Mouse (Mus musculus) cerebellum, adult (tissue): Measurements from ENCODE around the gene Mtmr10.
A peak's percentile ranks its signal among the peaks of the same experiment; 100 is the strongest.

Experiments used
- ATAC-seq: cut with Nextera tagmentation; 2 replicates; pipeline ENCODE4 v1.9.2; 2017; ENCODE audit warnings: mild to moderate bottlenecking, moderate library complexity, mixed read lengths; ENCODE audit not compliant: insufficient number of reproducible peaks, low FRiP score, low TSS enrichment

Mtmr10 gene

DNA sequence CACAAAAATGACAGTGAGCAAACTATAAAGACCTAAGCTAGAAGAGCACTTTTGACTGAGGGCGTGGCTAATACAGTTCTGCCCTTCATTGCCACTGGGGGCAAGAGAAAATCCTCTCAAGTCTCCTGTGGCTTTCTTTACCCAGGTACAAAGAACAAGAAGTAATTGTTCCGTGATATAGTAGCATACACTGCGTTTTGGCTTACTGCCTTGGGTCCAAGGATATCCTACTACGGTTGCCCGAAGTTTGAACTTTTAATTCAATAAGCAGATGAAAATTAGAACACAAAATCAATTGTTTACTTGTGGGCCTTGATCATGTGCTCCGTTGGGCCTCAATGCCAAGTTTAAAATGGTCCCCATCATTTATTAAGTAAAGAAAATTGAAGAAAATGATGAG, 3.0 kb downstream of the Mtmr10 start:
- ATAC-seq: no peak

DNA sequence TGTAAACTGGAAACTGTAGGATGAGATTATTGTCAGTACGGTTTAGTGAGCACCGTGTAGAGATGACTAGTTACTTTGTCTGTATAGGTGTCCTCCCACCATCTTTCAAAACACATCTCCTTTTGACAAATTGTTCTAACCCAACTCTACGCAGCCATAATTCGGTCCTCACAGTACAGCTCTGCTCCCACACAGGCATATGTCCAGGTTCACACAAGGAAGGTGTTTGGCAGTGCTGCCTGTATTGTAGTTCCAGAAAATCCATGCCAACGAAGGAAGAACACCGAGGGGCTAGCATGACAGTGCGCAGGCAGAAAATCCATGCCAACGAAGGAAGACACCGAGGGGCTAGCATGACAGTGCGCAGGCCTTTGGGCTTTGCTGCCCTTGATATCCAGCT, 4.3 kb downstream of the Mtmr10 start:
- no peak for ATAC-seq

DNA sequence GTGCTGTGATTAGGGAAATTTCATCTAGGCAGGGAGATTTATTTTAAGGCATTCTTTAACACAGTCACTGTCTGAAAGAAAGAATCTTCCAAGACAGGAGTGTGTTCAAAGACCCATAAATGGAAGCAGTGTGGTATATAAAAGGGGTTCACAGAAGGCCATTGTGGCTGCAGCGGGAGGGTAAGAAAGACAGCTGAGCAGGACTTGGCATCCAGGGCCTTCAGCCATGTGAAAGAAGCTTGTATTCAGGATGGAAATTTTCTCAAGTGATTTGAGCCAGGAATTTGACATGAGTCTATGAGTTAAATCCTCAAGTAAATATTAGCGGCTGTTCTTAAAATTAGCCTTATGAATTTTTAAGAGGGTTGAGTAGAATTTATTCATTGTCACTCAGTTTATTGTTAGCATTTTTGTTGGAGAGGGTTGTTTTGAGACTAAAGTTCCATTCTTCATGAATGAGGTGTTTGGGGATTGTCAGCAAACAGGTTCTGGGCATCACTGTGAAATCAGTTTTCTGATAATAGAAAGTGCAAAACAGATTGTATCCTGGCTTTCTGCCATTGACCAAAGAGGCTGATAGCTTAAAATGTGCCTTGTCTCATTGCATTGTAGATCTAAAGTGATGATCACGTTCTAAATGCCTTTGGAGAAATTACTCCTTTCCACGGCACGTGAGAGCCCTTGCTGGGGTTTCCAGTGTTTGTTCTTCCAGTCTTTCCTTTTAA, 9.0 kb downstream of the Mtmr10 start:
- ATAC-seq: no peak

DNA sequence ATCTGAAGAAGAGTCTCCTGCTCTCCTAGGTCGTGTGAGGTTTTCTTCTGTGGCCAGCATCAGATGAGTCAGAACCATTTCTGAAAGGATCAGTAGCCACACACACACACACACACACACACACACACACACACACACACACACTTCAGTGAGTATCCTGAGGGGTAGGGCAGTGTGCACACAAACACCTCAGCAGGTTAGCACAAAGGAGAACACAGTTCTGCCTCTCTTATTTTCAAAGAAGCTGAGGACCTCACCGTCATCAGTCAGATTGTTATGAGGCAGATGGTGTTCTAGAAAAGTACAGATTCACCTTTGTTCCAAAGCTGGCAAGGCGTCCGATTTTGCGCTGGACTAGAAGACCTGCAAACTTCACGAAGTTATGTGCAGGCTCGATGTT, 22.8 kb downstream of the Mtmr10 start:
- no peak for ATAC-seq

DNA sequence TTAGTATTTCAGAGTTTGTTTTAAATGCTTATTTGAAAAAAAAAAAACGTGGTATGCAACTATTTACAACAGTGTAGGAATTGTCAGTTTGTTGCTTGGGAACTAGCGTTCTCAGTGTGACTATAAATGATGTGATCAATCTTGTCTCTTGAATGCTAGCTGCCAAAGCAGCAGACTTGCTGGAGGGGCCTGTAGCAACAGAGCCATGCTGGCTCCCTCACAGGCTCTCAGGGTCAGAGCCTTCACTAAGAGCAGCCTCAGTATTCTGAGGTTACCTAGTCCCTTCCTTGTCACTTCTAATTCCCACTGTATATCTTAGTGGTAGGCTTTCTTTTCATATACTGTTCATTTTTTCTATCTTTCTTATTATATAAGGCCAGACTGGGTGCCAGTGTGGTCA, 23.3 kb downstream of the Mtmr10 start:
- no peak for ATAC-seq

DNA sequence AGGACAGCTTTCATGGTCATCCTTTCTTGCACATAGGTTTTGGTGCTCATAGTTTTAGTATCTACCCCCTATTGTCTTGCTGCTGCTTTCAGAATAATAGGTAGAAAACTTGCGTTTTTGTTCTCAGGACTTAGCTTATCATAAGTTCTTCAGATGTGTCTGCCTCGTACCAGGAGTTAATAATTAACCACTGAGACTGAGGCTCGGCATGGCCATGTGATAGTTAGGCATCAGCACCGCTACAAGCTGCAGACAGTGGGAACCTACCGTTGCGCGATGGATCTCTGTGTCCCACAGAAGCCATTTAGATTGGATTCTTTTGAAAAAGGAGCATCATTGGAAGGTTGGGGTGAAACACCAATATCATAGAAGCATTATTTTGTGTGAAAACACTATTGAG, 25.4 kb downstream of the Mtmr10 start:
- no peak for ATAC-seq

DNA sequence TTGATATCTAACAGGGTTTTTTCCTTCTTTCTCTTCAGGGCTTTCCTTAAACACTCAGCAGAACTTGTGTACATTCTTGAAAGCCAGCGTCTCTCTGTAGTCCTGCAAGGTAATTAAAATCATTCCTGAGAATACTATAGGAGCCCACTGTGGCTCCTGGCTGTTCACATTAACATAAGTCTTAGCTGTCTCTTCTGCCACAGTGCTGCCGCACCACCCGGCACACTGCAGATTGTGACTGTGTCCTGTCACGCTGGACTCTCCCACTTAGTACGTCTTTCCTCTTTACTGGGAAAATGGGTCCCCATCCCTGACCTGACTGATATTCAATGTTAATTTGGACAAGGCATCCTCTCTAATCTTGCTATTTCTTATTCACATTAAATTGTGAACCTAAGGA, 33.7 kb downstream of the Mtmr10 start:
- no peak for ATAC-seq

DNA sequence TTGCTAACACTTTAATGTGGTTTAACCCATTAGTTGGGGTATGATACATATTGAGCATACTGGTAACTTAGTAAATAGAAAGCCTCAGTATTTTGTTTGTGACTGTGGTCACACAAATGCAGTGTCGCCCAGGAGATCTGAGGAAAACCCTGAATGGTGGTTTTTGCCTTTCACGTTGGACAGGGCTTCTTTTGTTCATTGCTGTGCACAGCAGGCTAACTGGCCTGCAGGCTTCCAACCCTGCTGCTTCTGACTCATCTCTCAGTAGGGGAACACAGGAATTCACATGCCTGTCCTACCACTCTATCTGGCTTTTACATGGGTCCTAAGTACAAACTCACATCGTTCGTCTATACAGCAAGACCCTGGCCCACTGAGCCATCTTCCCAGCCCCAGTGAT, 34.2 kb downstream of the Mtmr10 start:
- ATAC-seq: no peak

DNA sequence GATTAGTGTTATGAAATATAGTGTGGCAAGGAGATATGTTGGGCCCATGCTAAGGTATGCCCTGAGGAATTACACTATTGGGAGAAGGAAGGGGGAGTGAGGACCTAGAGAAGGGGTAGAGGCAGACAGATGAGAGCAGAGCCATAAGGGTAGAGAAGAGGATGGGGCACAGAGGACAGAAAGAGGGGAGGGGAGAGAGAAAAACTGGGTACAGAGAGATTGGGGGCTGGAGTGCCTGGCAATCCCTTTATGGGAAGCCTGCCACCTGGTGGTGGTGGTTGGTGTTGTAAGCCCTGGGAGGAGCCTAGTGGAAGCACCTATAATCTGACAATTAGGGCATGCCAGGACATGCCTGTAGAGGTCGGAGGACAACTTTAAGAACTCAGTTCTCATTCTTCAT, 39.4 kb downstream of the Mtmr10 start:
- no peak; the same call in 1 of the 2 replicates for ATAC-seq

DNA sequence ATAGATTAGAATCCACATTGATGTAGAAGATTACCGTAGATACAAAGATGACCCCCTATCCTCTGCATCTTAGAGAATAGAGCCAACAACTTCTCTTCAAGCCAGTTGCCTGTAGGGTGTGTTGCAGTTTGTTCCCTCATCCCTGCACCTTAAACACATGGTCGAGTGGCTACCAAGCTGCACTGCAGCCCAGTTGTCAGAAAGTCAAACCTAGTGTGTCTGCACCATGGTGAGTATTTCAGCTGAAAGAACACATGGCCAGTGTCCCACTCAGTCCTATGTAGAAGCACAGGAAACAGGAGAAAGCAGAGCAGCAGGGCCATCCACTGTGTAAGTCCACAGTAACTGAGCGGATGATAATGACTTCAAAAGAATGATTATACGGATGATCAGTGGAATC, 40.0 kb downstream of the Mtmr10 start:
- ATAC-seq: no peak

DNA sequence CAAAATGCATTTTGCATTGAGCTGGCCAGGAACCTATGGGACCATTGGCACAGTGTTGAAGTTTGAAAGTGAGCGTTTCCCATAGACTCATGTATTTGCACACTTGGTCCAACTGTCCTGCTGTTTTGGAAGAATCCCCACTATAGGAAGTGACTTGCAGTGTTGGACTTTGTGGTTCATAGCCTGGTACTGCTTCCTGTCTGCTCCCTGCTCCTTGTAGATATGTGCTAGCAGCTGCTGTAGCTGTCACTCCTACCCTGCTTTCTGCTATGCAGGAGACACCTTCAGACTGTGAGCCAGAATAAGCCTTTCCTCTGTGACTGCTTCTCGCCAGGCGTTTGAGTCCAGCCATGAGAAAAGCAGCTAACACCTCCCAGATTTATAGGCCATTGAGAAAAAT, 43.9 kb downstream of the Mtmr10 start:
- no peak for ATAC-seq

DNA sequence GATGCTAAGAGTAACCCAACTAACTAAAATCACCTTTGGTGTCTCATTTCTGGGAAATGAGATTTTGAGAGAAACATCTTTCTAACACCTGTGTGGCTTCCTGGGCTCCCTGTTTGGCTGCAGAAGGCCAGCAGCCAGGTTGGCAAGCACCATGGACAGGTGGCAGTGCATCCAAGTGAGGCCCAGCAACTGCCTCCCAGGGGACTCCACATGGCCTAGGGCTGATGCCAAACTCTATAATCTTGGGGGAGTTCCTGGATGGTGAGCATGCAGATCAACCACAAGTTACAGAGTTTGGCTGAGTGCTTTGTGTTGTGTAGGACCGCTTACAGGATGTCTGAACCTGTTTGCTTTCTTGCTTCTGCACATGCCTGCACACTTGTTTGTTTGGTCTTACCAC, 45.2 kb downstream of the Mtmr10 start:
- 0 out of 2 replicates have a peak, but pooled peaks have one; percentile 6 for ATAC-seq

DNA sequence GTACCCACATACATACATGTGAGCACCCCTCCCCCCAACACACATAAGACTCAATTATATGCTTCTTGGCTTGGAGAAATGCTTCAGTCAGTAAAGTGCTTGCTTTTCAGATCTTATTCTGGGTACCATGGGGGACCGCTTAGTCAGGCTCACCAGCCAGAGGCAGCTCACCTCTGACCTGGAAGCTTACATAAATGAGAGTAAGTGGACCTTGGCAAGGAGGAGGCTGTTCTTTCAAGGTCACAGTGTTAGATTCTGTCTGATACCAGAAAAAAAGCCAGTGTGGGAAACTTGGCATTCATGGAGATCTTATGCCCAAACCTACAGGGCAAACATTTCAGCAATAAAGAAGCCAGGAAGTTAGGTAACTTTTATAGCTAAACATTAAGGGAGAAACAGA, 60.4 kb downstream of the Mtmr10 start:
- no peak for ATAC-seq

DNA sequence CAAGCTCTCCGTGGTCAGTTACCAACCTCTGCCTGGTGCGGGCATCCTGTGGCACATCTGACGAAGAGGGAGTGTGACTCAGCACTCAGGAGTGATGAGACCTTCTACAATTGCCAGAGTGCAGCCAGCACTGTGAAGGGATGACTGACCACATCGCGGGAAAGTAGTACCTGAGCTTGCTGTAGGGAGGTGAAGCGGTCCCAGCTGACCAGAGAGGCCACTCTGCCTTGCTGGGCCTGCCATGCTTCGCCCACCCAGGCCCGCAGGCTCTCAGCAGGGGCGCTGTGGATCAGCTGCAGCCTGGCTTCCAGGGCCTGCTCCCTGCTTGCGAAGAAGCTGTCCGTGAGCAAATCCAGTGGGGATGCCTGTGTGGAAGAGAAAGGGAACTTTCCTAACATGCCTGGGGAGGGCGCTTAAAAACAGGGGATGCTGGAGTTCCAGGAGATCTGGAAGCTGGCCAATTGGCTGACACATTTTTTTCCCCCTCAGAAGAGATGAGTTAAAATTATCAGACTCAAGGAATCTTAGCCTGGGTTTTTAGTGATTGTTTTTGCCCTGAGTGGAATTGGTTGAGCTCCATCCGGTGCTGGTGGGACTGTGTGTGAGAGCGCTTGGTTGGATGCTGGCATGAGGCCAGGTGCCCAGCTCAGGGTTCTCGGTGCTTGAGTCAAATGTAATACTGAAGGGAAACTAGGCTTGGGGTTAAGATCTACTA, 61.9 kb downstream of the Mtmr10 start:
- ATAC-seq: no peak

DNA sequence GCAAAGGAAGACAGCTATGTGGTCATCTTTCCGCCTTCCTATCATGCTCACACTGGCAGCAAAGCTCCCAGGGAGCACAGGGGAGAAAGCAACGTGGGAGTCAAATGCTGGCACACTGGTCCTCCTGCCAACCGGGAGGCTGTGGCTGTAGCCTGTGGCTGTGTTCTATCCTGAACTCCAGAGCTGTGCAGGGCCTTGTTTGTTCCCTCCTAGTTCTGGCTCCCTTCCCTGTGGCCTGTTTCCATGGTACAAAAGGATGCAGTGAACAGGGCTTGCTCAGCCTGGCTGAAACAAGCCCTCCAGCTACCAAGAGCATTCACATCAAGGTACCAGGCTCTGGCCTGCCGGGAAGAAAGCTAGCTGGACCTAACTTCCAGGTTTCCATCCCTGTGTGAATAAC, 63.6 kb downstream of the Mtmr10 start:
- ATAC-seq: peak; percentile 90

DNA sequence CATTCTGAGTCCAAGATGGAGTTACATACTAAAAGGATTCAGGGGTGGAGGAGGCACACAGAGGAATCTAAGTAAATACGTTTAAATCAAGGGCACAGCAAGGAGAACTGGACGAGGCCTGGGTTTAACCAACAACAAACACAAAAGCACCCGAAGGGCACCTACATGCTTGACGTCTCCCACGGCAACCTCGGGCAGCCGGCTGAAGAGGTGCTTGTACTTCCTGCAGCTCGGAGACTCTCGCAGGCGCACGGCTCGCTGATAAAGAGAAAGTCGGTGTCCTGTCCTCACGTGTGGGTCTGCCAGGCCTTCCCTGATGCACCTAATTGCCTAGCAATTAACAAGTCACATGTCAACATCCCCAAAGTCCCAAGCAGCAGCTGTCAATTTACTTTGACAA, 66.8 kb downstream of the Mtmr10 start:
- ATAC-seq: no peak

DNA sequence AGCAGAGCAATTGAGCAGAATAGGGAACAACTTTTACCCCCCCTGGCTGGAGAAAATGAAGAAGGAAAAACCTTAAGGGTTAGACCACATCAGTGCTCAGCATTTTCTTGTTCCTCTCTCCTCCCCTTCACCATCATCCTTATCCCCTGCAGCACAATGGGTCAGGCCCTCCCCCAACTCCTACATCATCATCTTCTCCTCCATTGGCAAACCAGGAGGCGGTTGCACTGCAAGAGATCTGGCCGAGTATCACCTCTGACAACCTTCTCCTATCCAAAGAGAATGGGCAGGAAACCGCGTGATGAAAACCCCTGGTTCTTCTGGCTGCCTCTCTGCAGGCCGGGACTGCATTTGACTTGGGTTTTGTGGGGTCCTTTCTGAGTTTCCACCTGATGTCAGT, 69.2 kb downstream of the Mtmr10 start:
- no peak for ATAC-seq

DNA sequence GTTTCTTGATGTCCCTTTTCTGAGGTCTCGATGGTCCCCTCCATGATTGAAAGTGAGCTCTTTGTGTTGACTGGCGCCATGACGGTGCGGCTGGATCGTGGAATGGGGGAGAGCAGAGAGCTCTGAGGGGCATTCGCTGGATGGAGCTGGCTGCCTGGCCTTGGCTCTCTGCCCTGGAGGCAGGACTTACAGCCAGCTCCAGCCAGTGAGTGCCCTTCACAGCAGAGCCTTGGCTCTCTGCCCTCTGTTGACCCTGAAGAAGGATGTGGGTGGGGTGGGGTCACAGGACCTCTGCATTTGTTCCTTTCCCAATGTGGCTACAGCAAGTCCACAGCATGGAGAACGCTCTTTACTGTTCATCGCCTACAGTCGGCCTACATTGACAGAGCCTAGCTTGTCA, 70.0 kb downstream of the Mtmr10 start:
- no peak for ATAC-seq

DNA sequence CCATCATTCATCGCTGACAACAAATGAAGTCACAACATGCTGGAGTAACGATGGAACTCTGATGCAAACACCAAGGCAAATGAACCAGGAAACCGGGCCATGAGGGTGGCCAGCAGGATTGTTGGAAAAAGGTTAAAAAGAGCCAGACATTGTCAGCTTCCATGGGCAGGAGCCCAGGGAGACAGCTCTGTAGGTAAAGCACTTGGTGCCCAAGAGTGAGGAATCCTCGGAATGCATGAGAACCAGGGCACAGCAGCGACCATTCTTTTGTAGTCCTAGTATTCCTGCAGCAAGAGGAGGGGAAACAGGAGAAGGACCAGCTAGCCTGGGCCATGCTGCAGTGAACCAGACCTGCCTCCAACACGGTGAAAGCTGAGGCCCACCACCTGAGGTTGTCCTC, 71.2 kb downstream of the Mtmr10 start:
- ATAC-seq: no peak

DNA sequence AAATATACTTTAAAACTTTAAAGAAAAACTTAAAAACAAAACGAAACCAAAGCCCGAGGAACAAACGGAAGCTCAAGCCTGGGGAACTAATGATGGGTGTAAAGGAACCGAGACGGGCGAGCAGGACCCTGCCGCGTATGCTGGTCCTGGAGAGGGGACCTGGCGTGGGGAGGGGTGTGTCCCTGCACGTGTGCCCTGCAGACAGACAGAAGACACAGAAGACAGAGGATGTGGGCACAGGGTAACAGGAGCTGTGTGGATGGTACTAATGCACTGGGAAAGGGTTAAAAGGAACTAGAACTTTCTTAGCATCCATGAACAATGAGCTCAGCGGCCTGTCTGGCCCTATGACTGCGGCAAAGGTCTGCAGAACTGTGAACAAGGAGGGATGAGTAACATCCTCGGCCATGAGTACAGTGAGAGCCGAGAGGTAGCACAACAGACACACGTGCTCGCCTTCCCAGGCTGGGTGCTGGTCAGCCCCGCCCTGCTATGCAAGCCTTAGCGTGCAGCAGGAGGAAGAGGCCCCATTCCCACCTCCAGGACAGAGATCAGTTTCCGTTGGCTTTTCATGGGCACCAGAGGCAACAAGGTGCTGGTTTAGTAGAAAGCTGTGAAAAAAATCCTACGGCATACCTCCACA, 72.6 kb downstream of the Mtmr10 start:
- no peak for ATAC-seq

DNA sequence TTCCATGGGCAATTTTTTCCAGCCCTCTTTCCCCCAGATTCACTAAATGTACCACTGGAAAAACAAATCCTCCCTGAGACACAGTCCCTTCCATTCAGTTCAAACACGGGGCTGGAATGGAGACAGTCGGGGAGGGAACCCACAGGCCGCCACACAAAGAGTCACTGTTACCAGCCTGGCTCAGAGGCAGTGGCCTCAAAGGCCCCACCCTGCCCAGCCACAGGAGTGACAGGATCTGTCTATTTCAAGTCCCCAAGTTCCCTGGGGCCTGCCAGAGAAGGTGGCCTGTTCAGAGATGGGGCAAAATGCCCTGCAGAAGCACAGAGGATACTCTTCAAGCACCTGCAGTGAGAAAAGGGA, 73.1 kb downstream of the Mtmr10 start:
- 0 out of 2 replicates have a peak, but pooled peaks have one; percentile 20 for ATAC-seq

DNA sequence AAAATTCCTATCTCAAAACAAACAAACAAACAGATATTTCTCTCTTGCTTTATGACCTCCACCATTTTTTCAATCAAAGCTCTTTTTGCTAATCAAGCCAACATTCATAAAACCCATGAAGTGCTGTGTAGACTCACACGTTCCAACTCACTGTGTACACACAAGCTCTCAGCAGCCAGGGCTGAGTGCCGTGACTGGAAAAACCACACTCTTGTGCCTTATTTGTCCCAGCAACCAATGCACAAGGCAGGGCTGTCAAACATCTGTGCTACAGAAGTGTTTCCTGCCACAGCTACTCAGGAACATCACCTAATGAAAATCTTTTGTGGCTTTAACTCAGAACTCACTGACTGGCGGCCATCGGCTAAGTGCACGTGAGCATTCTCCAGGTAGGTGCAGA, 78.4 kb downstream of the Mtmr10 start:
- ATAC-seq: no peak
